Mouse (Mus musculus) adrenal gland, adult 18-20 months (tissue): ENCODE data around the gene Npff. TPM values are rescaled to one million over a fixed set of nuclear protein-coding genes. Genes with fewer than 3 reads are reported as not detected.

ENCODE experiments used
- DNase-seq, 2 experiments: peaks; one replicate each; pipeline ENCODE4 v3.0.0; 2021 to 2022; ENCODE audit warnings: low spot score in 2 of 2
- long read RNA-seq, 2 experiments: library from polyadenylated mRNA; stranded (forward); transcript quantifications; one replicate each; pipeline ENCODE4 v2.0.0; 2021
- total RNA-seq, 2 experiments: library from RNA; stranded (reverse); gene quantifications; 1 replicate in 1 of 2; 2 replicates in 1 of 2; pipeline ENCODE4 v1.2.3; 2021

Gene Npff
- total RNA-seq, result 1 to 10 TPM; 1.8 to 1.9 TPM
- long read RNA-seq, experiment 1, result 0 reads
- long read RNA-seq, experiment 2, result 0 reads

- peak; percentile 72 to 74 for DNase-seq
Observed at GRCm38 (mm10) chr15:102524892-102525485, at the start of gene Npff. Gene Npff (minus strand): TSS chr15:102524942.

- DNase-seq, result no peak
Observed at GRCm38 (mm10) chr15:102572081-102572480, 47.3 kb upstream of the Npff start.

- DNase-seq, result no peak
Observed at GRCm38 (mm10) chr15:102567849-102568248, 43.1 kb upstream of the Npff start.

- DNase-seq, result no peak
Observed at GRCm38 (mm10) chr15:102563681-102564080, 38.9 kb upstream of the Npff start.

- no peak for DNase-seq
Observed at GRCm38 (mm10) chr15:102563061-102563460, 38.3 kb upstream of the Npff start.

- DNase-seq, result no peak
Observed at GRCm38 (mm10) chr15:102562491-102562890, 37.7 kb upstream of the Npff start.

- DNase-seq, result no peak
Observed at GRCm38 (mm10) chr15:102557580-102557979, 32.8 kb upstream of the Npff start.

GRCm38 (mm10) chr15:102555581-102555980 lies 30.8 kb upstream of the Npff start:
- DNase-seq, result no peak

- no peak for DNase-seq
Observed at GRCm38 (mm10) chr15:102552599-102552998, 27.9 kb upstream of the Npff start.

GRCm38 (mm10) chr15:102547478-102547877 lies 22.7 kb upstream of the Npff start:
- DNase-seq, result no peak

- DNase-seq, result peak; percentile 26 to 40
Observed at GRCm38 (mm10) chr15:102546677-102547427, 22.1 kb upstream of the Npff start.

- DNase-seq, result no peak
Observed at GRCm38 (mm10) chr15:102546246-102546645, 21.5 kb upstream of the Npff start.

GRCm38 (mm10) chr15:102544801-102545200 lies 20.1 kb upstream of the Npff start:
- DNase-seq, result no peak

- DNase-seq, result no peak
Observed at GRCm38 (mm10) chr15:102533926-102534325, 9.2 kb upstream of the Npff start.

GRCm38 (mm10) chr15:102532106-102532900 lies 7.6 kb upstream of the Npff start:
- DNase-seq, result no peak

GRCm38 (mm10) chr15:102531586-102531985 lies 6.8 kb upstream of the Npff start:
- DNase-seq, result no peak

GRCm38 (mm10) chr15:102530566-102530965 lies 5.8 kb upstream of the Npff start:
- no peak for DNase-seq

GRCm38 (mm10) chr15:102528396-102528795 lies 3.7 kb upstream of the Npff start:
- no peak for DNase-seq

GRCm38 (mm10) chr15:102527936-102528335 lies 3.2 kb upstream of the Npff start:
- DNase-seq, result no peak

- no peak for DNase-seq
Observed at GRCm38 (mm10) chr15:102526111-102527002, 1.6 kb upstream of the Npff start.

- no peak for DNase-seq
Observed at GRCm38 (mm10) chr15:102521480-102521879, 3.3 kb downstream of the Npff start.
